8 mouse cellular contexts compared by ENCODE assay signal in the genomic region with DNA sequence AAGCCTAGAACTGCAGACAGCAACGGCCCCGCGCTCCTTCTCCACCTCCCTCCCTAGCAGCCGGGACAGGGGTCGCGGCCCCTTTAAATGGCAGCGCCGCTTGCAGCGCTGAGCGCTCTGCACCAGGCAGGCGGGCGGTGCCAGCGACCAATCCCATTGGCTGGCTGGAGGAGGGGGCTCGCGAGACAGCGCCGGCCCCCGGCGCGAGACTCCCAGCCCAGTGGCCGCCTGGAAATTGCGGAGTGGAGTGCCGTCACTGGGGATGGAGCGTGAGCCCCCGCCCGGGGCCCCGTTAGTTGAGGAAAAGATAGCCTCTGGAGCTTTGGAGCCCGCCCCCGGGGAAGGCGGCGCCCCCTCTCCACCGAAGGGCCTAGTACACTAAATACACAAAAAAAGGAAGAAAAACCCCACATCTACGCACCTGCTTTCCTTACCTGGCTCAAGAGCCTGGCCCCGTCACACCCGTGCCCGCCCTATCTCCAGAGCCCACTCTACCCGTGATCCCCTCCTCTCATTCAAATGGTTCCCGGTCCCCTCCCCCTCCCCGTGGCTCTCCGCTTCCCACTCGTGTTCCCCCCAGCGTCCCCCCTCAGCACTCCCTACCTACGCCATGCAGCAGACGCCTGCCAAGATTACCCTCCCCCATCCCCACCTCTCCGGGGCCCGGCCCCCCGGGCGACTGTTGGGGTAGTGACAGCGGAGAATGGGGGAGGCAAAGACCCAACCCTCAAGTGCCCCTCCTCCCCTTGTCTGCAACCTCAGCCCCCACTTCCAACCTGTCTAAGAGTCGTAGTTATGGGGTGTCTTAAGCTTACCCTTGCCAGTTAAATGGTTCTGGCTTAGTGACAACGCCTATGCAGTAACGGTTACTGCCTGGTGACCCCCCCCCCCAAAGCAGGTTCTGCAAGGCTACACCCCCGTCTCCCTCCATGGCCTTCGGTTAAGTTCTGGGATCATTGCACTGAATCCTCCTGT. TPM values are rescaled to one million over a fixed set of nuclear protein-coding genes. Genes with fewer than 3 reads are reported as not detected.
DNase-seq lines count a peak whose midpoint lies in the region; ATAC-seq lines count a peak whose summit lies in the region.

No protein-coding gene starts in this region.

- H3K36me3 ChIP-seq in embryonic facial prominence, embryonic 14.5 days (ENCODE audit: control insufficient read depth, insufficient read depth, low read length): 0 out of 2 replicates have a peak, but pooled peaks cover 9% of the 10 kb centered on the region
- peaks cover 12% of the 10 kb centered on the region for H3K36me3 ChIP-seq in limb, embryonic 13.5 days
- H3K36me3 ChIP-seq in midbrain, embryonic 15.5 days (replicated peaks): no peaks in the 10 kb centered on the region

- H3K4me3 ChIP-seq in embryonic facial prominence, embryonic 14.5 days (ENCODE audit: low read depth, low read length): peak overlapping the region; percentile 57
- peak overlapping the region; percentile 59 for H3K4me3 ChIP-seq in limb, embryonic 13.5 days
- H3K4me3 ChIP-seq in midbrain, embryonic 15.5 days: peak overlapping the region; percentile 56

- ATAC-seq in embryonic facial prominence, embryonic 14.5 days (ENCODE audit: low read depth): peak; percentile 98
- ATAC-seq in limb, embryonic 13.5 days (ENCODE audit: low FRiP score, low read depth): peak; percentile 95
- ATAC-seq in midbrain, embryonic 15.5 days (replicated peaks): peak; percentile 97

- H3K27ac ChIP-seq in embryonic facial prominence, embryonic 14.5 days (replicated peaks; ENCODE audit: low read depth, low read length): peak overlapping the region; percentile 72
- H3K27ac ChIP-seq in limb, embryonic 13.5 days: peak overlapping the region; percentile 76; the same call in 1 of the 2 replicates
- H3K27ac ChIP-seq in midbrain, embryonic 15.5 days: peak overlapping the region; percentile 88

- H3K4me1 ChIP-seq in embryonic facial prominence, embryonic 14.5 days (ENCODE audit: control insufficient read depth, insufficient read depth, low read length): peaks cover 6% of the 10 kb centered on the region; the same call in 1 of the 2 replicates
- peaks cover 15% of the 10 kb centered on the region for H3K4me1 ChIP-seq in limb, embryonic 13.5 days
- peaks cover 18% of the 10 kb centered on the region for H3K4me1 ChIP-seq in midbrain, embryonic 15.5 days

- 32% methylated on average over 27 of the region's 54 CpGs for WGBS in embryonic facial prominence, embryonic 14.5 days
- WGBS in limb, embryonic 13.5 days: 21% methylated on average over 51 of the region's 54 CpGs
- 24% methylated on average over 42 of the region's 54 CpGs for WGBS in midbrain, embryonic 15.5 days

- DNase-seq in 3T3-L1 (ENCODE audit: low read depth, low spot score): peak; percentile 80
- peak; percentile 67 to 70 for DNase-seq in adrenal gland, postnatal 4 days (ENCODE audit: low spot score in 2 of 2)
- peak; percentile 95 for DNase-seq in embryonic facial prominence, embryonic 14.5 days (ENCODE audit: low spot score)
- DNase-seq in heart, adult 8-10 months (ENCODE audit: low spot score): peak; percentile 76
- peak; percentile 84 for DNase-seq in kidney, adult 9 months
- DNase-seq in spleen, adult 18-20 months: peak; percentile 70 to 74

- H3K9ac ChIP-seq in embryonic facial prominence, embryonic 14.5 days (ENCODE audit: low read depth, low read length): peak overlapping the region; percentile 75
- peak overlapping the region; percentile 74 for H3K9ac ChIP-seq in limb, embryonic 13.5 days
- peak overlapping the region; percentile 59 for H3K9ac ChIP-seq in midbrain, embryonic 15.5 days

- peak overlapping the region; percentile 59 for H3K4me2 ChIP-seq in embryonic facial prominence, embryonic 14.5 days (ENCODE audit: low read depth, low read length)
- H3K4me2 ChIP-seq in limb, embryonic 13.5 days (replicated peaks): peak overlapping the region; percentile 74
- H3K4me2 ChIP-seq in midbrain, embryonic 15.5 days: peak overlapping the region; percentile 68

- no peaks in the 10 kb centered on the region for H3K9me3 ChIP-seq in embryonic facial prominence, embryonic 14.5 days (ENCODE audit: control insufficient read depth, low read length)
- no peaks in the 10 kb centered on the region for H3K9me3 ChIP-seq in limb, embryonic 13.5 days
- no peaks in the 10 kb centered on the region for H3K9me3 ChIP-seq in midbrain, embryonic 15.5 days

- H3K27me3 ChIP-seq in embryonic facial prominence, embryonic 14.5 days (replicated peaks; ENCODE audit: control insufficient read depth, insufficient read depth, low read length): no peaks in the 10 kb centered on the region
- H3K27me3 ChIP-seq in limb, embryonic 13.5 days: peaks cover 12% of the 10 kb centered on the region; the same call in 1 of the 2 replicates
- no peaks in the 10 kb centered on the region for H3K27me3 ChIP-seq in midbrain, embryonic 15.5 days (replicated peaks)

RNA-seq across cellular contexts. Expression of a gene that starts 0.6 kb away (rescaled TPM):
- total RNA-seq in adrenal gland, postnatal 4 days (2021): 100 to 1,000 TPM; 134 to 141 TPM
- polyA plus RNA-seq in embryonic facial prominence, embryonic 14.5 days (2014; fragmentation: Nextera tagmentation; extraction: Ambion mirVana): 27.1 and 30.1 TPM in 2 replicates
- 10 to 100 TPM; 10.2 to 21.5 (median 16.2) TPM for total RNA-seq in heart, adult 8-10 months (2022)
- 43.7 and 48.0 TPM in 2 replicates for polyA plus RNA-seq in limb, embryonic 13.5 days (2015; fragmentation: Nextera tagmentation; extraction: Ambion mirVana)
- 94.3 and 102 TPM in 2 replicates for polyA plus RNA-seq in midbrain, embryonic 15.5 days (2015; fragmentation: Nextera tagmentation; extraction: Ambion mirVana)

RNA-seq across cellular contexts. Expression of a gene that starts 9.1 kb away (rescaled TPM):
- 100 to 1,000 TPM; 287 to 290 TPM for total RNA-seq in adrenal gland, postnatal 4 days (2021)
- 328 and 365 TPM in 2 replicates for polyA plus RNA-seq in embryonic facial prominence, embryonic 14.5 days (2014; fragmentation: Nextera tagmentation; extraction: Ambion mirVana)
- 10 to 100 TPM; 52.5 to 70.1 (median 58.9) TPM for total RNA-seq in heart, adult 8-10 months (2022)
- 491 and 506 TPM in 2 replicates for polyA plus RNA-seq in limb, embryonic 13.5 days (2015; fragmentation: Nextera tagmentation; extraction: Ambion mirVana)
- 335 and 336 TPM in 2 replicates for polyA plus RNA-seq in midbrain, embryonic 15.5 days (2015; fragmentation: Nextera tagmentation; extraction: Ambion mirVana)

RNA-seq across cellular contexts. Expression of a gene that starts 28.9 kb away (rescaled TPM):
- total RNA-seq in adrenal gland, postnatal 4 days (2021): 10 to 100 TPM in 1 of 2 experiments, 1 to 10 TPM in 1; 8.5 to 18.5 TPM
- polyA plus RNA-seq in embryonic facial prominence, embryonic 14.5 days (2014; fragmentation: Nextera tagmentation; extraction: Ambion mirVana): 110 and 157 TPM in 2 replicates
- total RNA-seq in heart, adult 8-10 months (2022): 100 to 1,000 TPM; 154 to 226 (median 179) TPM
- 30.0 and 31.3 TPM in 2 replicates for polyA plus RNA-seq in limb, embryonic 13.5 days (2015; fragmentation: Nextera tagmentation; extraction: Ambion mirVana)
- 1.5 and 1.6 TPM in 2 replicates for polyA plus RNA-seq in midbrain, embryonic 15.5 days (2015; fragmentation: Nextera tagmentation; extraction: Ambion mirVana)

RNA-seq across cellular contexts. Expression of a gene that starts 43.8 kb away (rescaled TPM):
- 10 to 100 TPM in 1 of 2 experiments, 1 to 10 TPM in 1; 6.2 to 43.9 TPM for total RNA-seq in adrenal gland, postnatal 4 days (2021)
- polyA plus RNA-seq in embryonic facial prominence, embryonic 14.5 days (2014; fragmentation: Nextera tagmentation; extraction: Ambion mirVana): 0.48 and 0.51 TPM in 2 replicates
- not detected for total RNA-seq in heart, adult 8-10 months (2022)
- 0.28 TPM in 1 of 2 replicates, not detected in the other for polyA plus RNA-seq in limb, embryonic 13.5 days (2015; fragmentation: Nextera tagmentation; extraction: Ambion mirVana)
- polyA plus RNA-seq in midbrain, embryonic 15.5 days (2015; fragmentation: Nextera tagmentation; extraction: Ambion mirVana): 1.0 and 1.1 TPM in 2 replicates

Comparison
In these comparisons a context has a peak if more than half of its experiments do, and no peak if none do; other contexts are left out.
1. Peak in every context shown above with its lines: DNase-seq, ATAC-seq, H3K4me3 ChIP-seq and H3K27ac ChIP-seq.
2. RNA of a gene that starts 28.9 kb away (polyA plus RNA-seq): 110 to 157 TPM in embryonic facial prominence, embryonic 14.5 days and 30.0 to 31.3 TPM in limb, embryonic 13.5 days; 1.5 to 1.6 TPM in midbrain, embryonic 15.5 days; every median in the first group is over 10 times any median in the second.